Mouse (Mus musculus): ENCODE data around the gene Rimkla.

Gene Rimkla

GRCm38 (mm10) chr4:119417894-119418293, 74.5 kb downstream of the Rimkla start:
- DNase-seq (ENCODE audit: low spot score in 2 of 2), result no peak

- DNase-seq (ENCODE audit: low spot score in 2 of 2), result no peak
Observed at GRCm38 (mm10) chr4:119417270-119417669, 75.2 kb downstream of the Rimkla start.
